Mouse (Mus musculus) forelimb bud, embryonic 11.5 days (tissue): Measurements from ENCODE around the gene Caskin1.
"Not testable (repeated sequence)": the region's sequence is repeated elsewhere in the genome, so short reads cannot be mapped to it uniquely, and the experiment has no call there.

Experiments used
- DNase-seq: peaks from one replicate; pipeline ENCODE4 v3.0.0-alpha.2; 2012; ENCODE audit warnings: low read depth, low spot score

The Caskin1 gene

GRCm38 (mm10) chr17:24488186-24488661 is at the start of gene Caskin1:
Gene Caskin1, plus strand, starts transcription at chr17:24488601.
- no peak for DNase-seq

DNA sequence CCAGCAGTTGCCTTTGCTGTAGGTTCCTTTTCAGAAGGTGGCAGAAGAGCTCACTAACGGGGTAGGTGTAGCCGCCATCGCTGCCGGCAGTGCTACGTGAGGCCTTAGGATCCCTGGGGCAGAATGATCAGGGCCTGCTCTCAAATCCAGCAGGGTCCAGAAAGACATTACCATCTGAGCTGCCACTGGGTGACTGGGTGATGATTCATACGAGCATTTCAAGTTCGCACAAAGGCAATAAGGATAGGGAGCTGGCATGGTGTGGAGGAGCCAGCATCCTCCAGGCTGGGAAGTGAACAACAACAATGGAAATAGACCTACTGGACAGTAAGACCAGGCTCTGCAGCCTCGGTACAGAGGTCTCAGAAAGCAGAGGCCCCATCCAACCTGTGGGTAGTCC is 48.0 kb upstream of the Caskin1 start:
- no peak for DNase-seq

- no peak for DNase-seq
Measured at GRCm38 (mm10) chr17:24441148-24441547, 47.3 kb upstream of the Caskin1 start.

GRCm38 (mm10) chr17:24442107-24442506 is 46.3 kb upstream of the Caskin1 start:
- DNase-seq = no peak

DNA sequence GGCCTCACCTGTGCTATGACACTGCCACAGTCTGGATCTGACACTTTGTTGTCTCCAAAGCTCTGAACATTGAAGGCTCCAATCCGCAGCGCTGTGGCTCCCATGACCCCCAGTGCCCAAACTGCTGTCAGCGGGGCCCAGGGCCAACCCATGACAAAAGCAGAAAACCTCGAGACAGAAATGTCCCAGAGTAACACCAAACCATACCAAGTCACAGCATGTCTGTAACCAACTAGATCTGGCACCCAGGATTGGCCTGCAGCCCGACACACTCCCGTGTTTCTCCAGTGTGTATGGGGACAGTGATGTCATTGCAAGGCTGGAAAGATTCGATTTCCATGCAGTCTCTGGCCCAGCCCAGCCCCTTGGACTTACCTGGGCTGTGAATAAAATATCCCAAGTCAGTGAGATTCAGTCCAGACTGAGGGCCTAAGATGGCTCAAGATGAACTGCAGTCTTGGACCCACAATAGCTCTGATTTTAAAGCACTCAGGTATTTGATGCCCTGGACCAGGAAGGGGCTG is 45.7 kb upstream of the Caskin1 start, which contains the start of gene Dnase1l2:
TSS of gene Dnase1l2 (minus strand) at position 474 of the 524 bp plus-strand sequence.
- no peak for DNase-seq

GRCm38 (mm10) chr17:24443409-24443808 is 45.0 kb upstream of the Caskin1 start:
- DNase-seq = no peak

DNA sequence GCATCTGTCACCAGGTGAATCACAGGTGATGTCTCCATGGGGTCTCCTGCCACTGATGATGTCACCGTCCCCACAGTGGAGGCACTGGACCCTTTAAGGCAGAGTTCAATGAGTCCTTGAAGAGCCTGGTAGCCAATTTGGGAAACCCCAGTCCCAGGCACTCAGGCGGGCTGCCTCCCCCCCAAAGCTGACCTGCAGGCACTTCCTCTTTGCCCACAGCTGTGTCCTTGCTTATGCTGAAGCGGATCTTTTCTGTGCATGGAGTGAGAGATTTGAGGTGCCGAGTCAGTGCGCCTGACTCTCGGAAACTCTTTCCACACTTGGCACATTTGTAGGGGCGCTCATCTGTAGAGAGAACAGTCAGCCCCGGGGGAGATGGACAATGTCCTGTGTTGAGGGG is 41.8 kb upstream of the Caskin1 start:
- no peak for DNase-seq

DNA sequence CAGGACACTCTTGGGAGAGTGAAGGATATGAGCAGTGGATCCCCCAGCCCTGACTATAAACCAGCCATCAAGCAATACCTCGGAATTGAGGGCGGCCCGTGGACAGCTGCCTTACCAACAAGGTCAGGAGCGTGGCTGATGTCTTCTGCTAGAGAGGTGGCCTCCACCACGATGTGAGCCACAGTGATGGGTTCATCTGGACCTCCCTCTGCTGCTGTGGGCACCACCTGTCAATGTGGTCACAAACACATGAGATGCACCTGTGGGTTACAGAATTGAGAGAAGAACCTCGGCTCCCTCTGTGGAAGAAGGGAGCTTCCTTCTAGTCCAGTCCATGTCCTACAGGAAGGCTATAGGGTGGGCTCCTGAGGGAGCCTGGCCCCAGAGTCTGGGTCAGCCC is 38.9 kb upstream of the Caskin1 start:
- no peak for DNase-seq

GRCm38 (mm10) chr17:24451220-24451619 is 37.2 kb upstream of the Caskin1 start:
- no peak for DNase-seq

DNA sequence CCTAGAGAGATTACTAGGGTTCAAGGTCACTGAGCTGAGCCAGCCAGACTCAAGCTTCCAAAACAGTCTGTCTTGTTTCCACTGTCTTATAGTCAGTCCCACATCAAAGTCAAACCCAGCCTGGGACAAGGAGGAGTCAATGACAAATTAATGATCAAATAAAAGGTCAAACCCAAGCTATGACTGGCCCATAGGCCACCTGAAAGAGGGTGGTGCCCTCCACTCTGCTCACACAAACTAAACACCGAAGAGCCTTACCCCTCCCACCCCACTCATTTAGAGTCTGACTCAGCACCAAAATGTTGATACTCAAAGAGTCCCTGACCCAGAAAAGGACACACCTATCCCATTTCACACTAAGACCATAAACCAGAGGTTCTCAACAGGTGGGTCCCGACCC is 35.0 kb upstream of the Caskin1 start:
- no peak for DNase-seq

DNA sequence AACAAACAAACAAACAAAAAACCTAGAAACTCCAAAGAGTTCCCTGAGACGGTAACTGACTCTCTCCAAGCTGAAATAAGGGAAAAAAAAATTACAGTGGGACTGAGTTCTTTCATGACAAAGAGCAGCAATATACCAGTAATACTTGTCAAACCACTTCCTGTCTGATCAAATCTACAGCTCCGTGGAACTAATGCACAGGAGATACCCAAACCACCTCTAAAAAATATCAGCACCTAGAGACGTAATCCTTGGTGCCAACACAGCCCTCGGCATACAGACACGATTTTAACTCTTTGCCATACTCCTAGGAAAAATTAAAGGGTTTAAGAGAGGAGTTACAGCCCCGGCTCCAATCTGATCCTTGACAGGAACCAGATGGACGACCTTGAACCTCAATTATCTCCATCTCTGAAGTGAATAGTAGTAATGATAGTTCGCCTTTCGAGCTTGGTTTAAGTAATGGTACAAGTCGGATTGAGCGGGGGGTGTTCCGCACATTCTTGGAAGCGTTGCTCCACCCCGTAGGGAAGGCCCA is 34.1 kb upstream of the Caskin1 start:
- DNase-seq = no peak

DNA sequence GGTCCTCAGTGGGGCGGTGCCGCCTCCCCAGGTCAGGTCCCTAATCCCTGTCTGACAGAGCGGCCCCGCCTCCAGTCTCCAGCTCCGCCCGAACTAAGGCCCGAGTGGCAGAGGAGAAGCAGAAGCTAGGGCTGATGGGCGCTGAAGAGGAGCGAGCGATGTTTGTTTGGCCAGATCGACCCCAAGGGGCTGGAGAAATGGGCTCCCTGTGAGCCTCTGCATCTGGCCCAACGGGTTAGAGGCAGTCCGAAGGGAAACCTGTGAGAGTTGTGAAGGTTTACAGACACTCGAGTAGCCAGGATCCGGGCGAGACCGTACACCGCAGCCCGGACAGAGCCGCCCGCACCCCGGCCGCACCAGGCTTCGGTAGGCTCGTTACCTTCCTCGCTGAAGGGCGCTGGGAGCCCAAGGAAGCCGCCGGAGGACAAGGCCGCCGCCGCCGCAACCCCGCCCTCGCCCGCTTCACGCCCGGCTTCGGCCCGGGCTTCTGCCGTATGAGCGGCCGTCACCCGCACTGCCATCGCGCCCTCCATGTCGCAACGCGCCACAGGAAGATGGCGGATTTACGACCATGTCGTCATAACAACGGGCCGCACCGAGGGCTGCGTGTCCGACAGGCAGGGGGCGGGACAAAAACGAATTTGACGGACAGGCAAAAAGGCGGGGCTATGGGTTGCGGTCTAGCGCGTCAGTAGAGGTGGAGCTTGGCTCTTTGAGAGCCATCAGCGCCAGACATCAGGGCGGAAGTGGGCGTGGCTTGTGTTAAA is 33.5 kb upstream of the Caskin1 start:
- DNase-seq = peak; percentile 99

GRCm38 (mm10) chr17:24455523-24456206 is 32.7 kb upstream of the Caskin1 start:
- DNase-seq = not testable (repeated sequence)

GRCm38 (mm10) chr17:24461580-24461979 is 26.8 kb upstream of the Caskin1 start:
- peak; percentile 56 for DNase-seq

DNA sequence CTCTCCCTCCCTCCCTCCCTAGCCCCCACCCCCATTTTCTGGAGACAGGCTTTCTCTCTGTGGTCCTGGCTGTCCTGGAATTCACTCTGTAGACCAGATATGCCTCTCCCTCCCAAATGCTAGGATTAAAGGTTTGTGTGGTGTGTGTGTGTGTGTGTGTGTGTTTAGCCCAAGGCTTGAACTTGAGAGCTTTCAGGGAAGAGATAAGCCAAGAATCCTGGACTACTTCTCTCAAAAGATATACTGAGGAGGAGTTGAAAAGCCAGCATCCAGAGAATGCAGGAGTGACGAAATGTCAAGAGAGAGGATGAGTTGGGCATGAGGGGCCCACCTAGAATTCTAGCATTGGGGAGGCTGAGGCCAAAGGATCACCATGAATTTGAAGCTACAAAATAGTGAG is 25.5 kb upstream of the Caskin1 start:
- no peak for DNase-seq

DNA sequence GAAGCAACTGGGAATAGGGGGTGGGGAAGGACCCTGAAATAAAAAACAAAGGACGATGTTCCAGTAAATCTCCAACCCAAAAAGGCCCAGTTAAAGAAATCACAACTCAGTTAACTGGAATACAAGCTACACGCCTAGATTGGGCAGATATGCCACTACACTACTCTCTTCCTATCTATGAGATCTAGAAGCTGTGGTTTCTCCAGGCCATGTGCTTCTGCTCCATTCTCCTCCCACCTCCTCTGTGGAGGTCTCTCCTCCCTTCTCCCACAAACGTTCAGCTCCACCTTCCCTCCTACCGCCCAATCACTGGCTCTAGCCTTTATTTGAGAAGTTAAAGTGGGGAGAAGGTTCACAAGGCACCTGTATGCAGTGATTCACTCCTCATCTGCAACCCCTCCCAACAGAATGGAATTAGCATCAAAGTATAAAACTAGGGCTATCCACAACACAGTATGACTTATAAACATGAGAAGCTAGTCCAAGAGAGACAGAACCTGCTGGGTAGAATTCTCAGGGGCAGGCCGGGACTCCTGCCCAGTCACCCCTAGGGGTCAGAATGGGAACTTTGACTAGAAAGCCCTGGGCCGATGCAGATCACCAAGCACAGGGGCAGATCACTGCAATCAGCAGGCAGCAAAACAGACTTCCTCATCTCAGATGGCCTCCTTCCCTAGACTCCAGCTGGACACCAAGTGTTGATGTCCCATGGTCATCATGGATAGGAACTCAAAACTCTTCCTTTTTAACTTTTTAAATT is 24.8 kb upstream of the Caskin1 start:
- no peak for DNase-seq

- DNase-seq = no peak
Measured at GRCm38 (mm10) chr17:24468636-24469246, 19.7 kb upstream of the Caskin1 start.

GRCm38 (mm10) chr17:24469336-24469909 is 19.0 kb upstream of the Caskin1 start:
- no peak for DNase-seq

DNA sequence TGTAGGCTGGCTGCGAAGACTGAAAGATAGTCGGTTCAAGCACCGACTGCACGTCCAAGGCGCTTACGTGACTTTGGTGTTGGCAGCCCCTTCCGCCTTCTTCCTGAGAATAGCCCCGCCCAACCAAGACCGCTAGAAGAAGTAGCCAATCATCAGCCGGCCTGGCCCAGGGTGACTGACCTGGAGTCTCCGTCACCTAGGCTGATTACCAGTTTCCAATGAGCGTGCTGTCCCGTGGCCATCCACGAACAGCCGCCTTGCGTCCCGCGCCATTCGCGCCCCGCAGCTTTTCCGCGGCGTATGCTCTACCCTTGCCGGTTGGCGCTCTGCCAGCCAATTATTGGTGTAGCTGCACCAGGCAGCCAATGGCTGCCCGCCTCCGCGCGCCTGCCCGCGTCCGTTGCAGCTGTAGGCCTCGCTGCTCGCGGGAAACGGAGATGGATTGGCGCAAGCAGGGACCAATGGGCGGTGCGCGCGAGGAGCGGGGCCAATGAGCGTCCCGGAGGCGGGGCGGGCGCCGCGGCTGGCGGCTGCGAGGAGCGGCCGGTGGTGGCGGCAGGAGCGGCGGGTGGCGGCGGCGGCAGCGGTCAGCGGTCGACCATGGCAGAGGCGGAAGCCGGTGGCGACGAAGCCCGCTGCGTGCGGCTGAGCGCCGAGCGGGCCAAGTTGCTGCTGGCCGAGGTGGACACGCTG is 18.3 kb upstream of the Caskin1 start, which contains the start of the genes E4f1 and Pgp:
TSS of gene E4f1 (minus strand) at position 404 of the 693 bp plus-strand sequence.
TSS of gene Pgp (plus strand) at position 483 of the 693 bp plus-strand sequence.
- DNase-seq = peak; percentile 98
